Mouse (Mus musculus): ENCODE results near the gene Gm37240. TPM values are rescaled to one million over a fixed set of nuclear protein-coding genes. Genes with fewer than 3 reads are reported as not detected.

Gm37240 gene
- polyA plus RNA-seq, 1 experiment from 2014 or later, result 12.7 TPM

DNA sequence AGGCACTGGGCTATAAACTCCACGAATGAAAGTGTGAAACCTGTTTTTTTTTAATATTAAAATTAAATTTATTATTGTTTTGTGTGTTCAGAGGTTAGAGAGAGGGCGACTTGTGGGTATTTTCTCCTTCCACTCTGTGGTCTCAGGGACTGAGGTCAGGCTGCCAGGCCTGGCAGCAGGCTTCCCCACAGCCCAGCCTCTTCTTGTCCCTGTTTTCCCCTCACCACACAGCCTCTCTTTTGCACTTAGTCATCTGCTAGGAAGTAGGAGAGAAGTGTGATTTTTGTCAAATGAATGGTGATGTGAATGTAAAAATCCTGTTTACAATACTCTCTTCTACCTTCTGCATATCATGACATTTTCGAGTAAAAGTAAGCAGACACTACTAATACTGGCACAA is 1079.5 kb downstream of the Gm37240 start:
- ATAC-seq (replicated peaks; ENCODE audit: insufficient number of reproducible peaks, insufficient read depth, low FRiP score, low read depth), result no peak
- H3K9ac ChIP-seq, result no peak overlapping the region
- WGBS, result 59% methylated on average over 3 of the region's 3 CpGs
- peaks cover 5% of the 10 kb centered on the region for H3K4me1 ChIP-seq (replicated peaks)
- no peaks in the 10 kb centered on the region for H3K36me3 ChIP-seq
- no peak overlapping the region for H3K4me3 ChIP-seq
- H3K27ac ChIP-seq, result no peak overlapping the region
- H3K9me3 ChIP-seq (replicated peaks), result no peaks in the 10 kb centered on the region
- no peak overlapping the region for H3K4me2 ChIP-seq
- H3K27me3 ChIP-seq, result no peaks in the 10 kb centered on the region

DNA sequence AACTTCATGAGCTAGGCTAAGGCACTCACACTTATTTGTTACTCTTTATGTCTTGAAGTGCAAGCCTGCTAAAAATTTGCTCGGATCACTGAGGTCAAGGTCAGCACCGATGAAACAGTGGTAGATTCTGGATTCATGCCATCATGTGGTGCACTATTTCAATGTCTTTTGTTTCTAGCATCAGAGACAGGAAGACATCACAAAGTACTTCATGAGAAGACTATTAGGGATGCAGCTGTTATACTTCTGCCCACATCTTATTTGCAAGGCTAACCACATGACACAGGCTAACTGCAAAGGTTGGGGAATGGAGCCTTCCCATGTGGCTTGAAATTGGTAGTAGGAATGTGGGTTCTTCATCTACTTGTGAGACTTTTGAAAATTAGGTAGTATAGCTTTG is 1081.1 kb downstream of the Gm37240 start:
- Histone ChIP-seq H3K4me1 (replicated peaks) (peaks cover 5% of the 10 kb centered on the region; the same call in 1 of the 2 replicates), H3K9ac (no peak overlapping the region), H3K27ac (no peak overlapping the region), H3K36me3 (no peaks in the 10 kb centered on the region), H3K27me3 (no peaks in the 10 kb centered on the region), H3K9me3 (replicated peaks) (no peaks in the 10 kb centered on the region), H3K4me2 (no peak overlapping the region), H3K4me3 (no peak overlapping the region)
- WGBS, result 64% methylated on average over 2 of the region's 2 CpGs
- ATAC-seq (replicated peaks; ENCODE audit: insufficient number of reproducible peaks, insufficient read depth, low FRiP score, low read depth), result no peak

DNA sequence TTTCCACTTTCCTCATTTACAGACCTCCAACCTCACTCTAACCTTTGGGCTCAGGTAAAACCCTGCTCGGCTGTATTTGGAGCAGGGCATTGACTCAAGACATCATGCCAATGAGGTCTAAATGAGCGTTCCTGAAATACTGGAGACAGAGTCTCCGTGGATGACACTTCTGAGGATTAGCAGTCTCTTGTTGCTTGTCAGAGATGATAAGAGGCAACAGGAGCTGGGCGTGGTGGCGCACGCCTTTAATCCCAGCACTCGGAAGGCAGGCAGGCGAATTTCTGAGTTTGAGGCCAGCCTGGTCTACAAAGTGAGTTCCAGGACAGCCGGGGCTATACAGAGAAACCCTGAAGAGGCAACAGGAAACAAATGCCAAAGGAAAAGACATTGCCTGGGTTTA is 1083.3 kb downstream of the Gm37240 start:
- Histone ChIP-seq H3K4me1 (replicated peaks) (peaks cover 5% of the 10 kb centered on the region; the same call in 1 of the 2 replicates), H3K27me3 (no peaks in the 10 kb centered on the region), H3K9ac (no peak overlapping the region), H3K27ac (no peak overlapping the region), H3K4me2 (no peak overlapping the region), H3K9me3 (replicated peaks) (no peaks in the 10 kb centered on the region), H3K36me3 (no peaks in the 10 kb centered on the region), H3K4me3 (no peak overlapping the region)
- no peak for ATAC-seq (replicated peaks; ENCODE audit: insufficient number of reproducible peaks, insufficient read depth, low FRiP score, low read depth)
- WGBS, result 30% methylated on average over 9 of the region's 9 CpGs

DNA sequence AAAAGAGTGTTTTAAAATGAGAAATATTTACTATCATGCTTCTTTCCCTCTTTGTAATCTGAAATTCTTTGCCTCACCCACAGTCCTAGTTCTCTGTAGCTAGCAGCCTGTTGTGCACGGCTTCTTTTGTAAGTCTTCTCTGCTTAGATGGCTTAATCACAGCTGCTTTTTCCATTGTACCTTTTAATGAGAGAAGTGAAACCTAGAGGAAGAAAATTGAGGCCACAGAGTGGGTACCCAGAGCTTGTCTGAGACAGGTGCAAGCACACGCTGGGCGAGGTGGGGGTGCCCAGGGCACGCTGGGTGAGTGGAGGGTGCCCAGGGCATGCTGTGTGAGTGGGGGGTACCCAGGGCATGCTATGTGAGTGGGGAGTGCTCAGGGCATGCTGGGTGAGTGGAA is 1099.4 kb downstream of the Gm37240 start:
- Histone ChIP-seq H3K4me2 (no peak overlapping the region), H3K4me1 (replicated peaks) (no peaks in the 10 kb centered on the region), H3K9ac (no peak overlapping the region), H3K36me3 (no peaks in the 10 kb centered on the region), H3K4me3 (no peak overlapping the region), H3K27me3 (no peaks in the 10 kb centered on the region), H3K9me3 (replicated peaks) (no peaks in the 10 kb centered on the region), H3K27ac (no peak overlapping the region)
- 87% methylated on average over 4 of the region's 4 CpGs for WGBS
- no peak for ATAC-seq (replicated peaks; ENCODE audit: insufficient number of reproducible peaks, insufficient read depth, low FRiP score, low read depth)

DNA sequence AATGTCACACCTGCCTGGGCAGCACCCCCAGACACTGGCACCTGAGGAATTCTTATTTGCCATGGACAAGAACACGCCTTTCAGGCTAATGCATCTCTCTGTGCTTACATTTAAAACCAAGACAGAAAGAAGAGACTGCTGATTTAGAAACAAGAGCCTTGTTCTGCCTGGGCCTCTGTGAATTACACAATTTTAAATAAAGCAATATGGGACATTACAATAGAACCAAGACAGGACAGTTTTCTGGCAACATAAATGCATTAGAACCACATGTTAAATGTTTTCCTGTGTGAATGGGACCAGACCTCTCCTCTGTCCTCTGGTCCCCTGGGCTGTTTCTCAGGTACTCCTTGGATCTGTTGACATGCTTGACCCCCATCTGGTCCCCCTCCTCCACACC is 1111.2 kb downstream of the Gm37240 start:
- ATAC-seq (replicated peaks; ENCODE audit: insufficient number of reproducible peaks, insufficient read depth, low FRiP score, low read depth), result no peak
- 73% methylated on average over 1 of the region's 1 CpGs for WGBS
- no peak overlapping the region for H3K27ac ChIP-seq

DNA sequence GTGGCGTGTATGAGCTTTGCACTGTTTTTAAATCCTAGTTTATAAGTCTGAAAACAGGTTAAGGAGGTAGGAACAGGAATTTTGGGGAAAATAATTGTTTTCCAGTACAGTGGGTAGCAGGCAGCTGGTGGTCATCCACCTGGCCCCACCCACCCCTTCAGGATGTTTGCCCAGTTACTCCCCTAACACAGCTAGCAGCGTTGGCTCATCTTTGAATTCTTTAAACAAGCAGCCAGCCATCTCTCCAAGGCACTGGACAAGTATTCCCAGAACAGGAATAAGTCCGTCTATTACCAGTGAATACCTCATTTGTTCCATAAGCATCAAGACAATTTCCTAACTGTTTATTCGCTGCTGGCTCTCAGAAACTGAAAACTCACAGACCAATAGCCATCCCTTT is 1111.7 kb downstream of the Gm37240 start:
- H3K9ac ChIP-seq, result no peak overlapping the region
- WGBS, result 76% methylated on average over 4 of the region's 4 CpGs
- no peaks in the 10 kb centered on the region for H3K27me3 ChIP-seq
- H3K4me1 ChIP-seq (replicated peaks), result no peaks in the 10 kb centered on the region
- no peaks in the 10 kb centered on the region for H3K36me3 ChIP-seq
- H3K27ac ChIP-seq, result no peak overlapping the region
- no peaks in the 10 kb centered on the region for H3K9me3 ChIP-seq (replicated peaks)
- H3K4me2 ChIP-seq, result no peak overlapping the region
- no peak for ATAC-seq (replicated peaks; ENCODE audit: insufficient number of reproducible peaks, insufficient read depth, low FRiP score, low read depth)
- no peak overlapping the region for H3K4me3 ChIP-seq

More for the DNA sequence above, 1111.2 kb downstream of the Gm37240 start:
- Histone ChIP-seq H3K4me1 (replicated peaks) (no peaks in the 10 kb centered on the region), H3K27me3 (no peaks in the 10 kb centered on the region), H3K4me3 (no peak overlapping the region), H3K4me2 (no peak overlapping the region), H3K9me3 (replicated peaks) (no peaks in the 10 kb centered on the region), H3K9ac (no peak overlapping the region), H3K36me3 (no peaks in the 10 kb centered on the region)

DNA sequence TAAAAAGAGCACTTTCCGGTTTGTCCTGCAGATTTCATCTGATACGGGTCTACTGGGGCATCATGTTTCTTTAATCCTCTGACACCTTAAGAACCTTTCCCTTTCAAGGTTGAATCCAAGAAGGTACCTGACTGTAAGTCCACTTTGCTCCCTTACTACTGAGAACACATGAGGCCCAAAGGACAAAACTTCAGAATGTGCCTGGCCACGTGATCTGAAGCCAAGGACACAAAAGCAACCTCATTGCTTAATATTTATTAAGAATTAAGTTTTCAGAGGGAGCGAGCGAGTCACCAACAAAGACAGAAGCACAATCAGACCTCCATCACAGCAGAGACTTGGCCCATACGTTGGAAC is 1112.3 kb downstream of the Gm37240 start:
- no peak for ATAC-seq (replicated peaks; ENCODE audit: insufficient number of reproducible peaks, insufficient read depth, low FRiP score, low read depth)
- no peaks in the 10 kb centered on the region for H3K36me3 ChIP-seq
- 79% methylated on average over 6 of the region's 6 CpGs for WGBS

DNA sequence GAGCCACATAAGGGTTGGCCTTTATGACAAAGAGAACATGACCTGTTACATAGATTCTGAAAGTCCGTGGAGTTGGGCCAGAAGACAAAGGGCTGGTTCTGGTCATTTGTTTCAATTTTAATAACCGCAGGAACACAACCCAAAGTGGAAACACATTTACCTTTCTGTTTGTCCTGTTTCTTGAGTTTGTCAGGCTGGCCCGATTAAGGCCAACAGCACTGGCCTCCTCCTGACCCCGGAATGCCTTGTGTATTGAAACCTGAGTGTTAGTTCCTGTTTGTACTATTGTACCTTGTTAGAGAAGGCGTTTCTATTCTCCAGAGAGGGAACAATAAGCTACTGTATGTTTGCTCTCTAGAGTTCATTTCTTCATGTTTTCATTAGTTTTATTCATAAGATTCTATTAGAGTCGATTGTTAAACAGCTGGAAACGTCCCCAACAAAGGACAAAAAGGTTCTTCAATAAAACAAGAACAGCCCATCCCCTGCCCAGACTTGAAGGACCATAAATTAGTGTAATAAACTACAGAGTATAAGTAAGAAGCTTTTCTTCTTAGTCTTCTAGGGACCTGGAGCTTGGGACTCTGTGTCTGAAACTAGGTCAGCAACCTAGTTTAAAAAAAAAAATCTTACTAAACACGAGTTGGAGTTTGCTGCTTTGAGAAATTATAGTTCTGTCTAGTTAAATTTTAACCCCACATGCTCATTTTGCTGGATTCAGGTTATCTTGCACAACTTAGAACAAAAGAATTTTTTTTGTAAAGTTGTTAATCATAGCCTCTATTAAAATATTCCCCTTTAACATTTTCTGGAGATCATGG is 1112.9 kb downstream of the Gm37240 start:
- no peak overlapping the region for H3K4me2 ChIP-seq
- ATAC-seq (replicated peaks; ENCODE audit: insufficient number of reproducible peaks, insufficient read depth, low FRiP score, low read depth), result no peak
- WGBS, result 64% methylated on average over 8 of the region's 8 CpGs
- H3K9ac ChIP-seq, result no peak overlapping the region
- H3K4me3 ChIP-seq, result no peak overlapping the region
- no peaks in the 10 kb centered on the region for H3K9me3 ChIP-seq (replicated peaks)
- no peaks in the 10 kb centered on the region for H3K27me3 ChIP-seq
- H3K27ac ChIP-seq, result no peak overlapping the region
- no peaks in the 10 kb centered on the region for H3K36me3 ChIP-seq
- no peaks in the 10 kb centered on the region for H3K4me1 ChIP-seq (replicated peaks)

More for the DNA sequence above, 1112.3 kb downstream of the Gm37240 start:
- H3K4me3 ChIP-seq, result no peak overlapping the region
- H3K9ac ChIP-seq, result no peak overlapping the region
- H3K9me3 ChIP-seq (replicated peaks), result no peaks in the 10 kb centered on the region
- no peaks in the 10 kb centered on the region for H3K4me1 ChIP-seq (replicated peaks)
- H3K4me2 ChIP-seq, result no peak overlapping the region
- no peak overlapping the region for H3K27ac ChIP-seq
- no peaks in the 10 kb centered on the region for H3K27me3 ChIP-seq

DNA sequence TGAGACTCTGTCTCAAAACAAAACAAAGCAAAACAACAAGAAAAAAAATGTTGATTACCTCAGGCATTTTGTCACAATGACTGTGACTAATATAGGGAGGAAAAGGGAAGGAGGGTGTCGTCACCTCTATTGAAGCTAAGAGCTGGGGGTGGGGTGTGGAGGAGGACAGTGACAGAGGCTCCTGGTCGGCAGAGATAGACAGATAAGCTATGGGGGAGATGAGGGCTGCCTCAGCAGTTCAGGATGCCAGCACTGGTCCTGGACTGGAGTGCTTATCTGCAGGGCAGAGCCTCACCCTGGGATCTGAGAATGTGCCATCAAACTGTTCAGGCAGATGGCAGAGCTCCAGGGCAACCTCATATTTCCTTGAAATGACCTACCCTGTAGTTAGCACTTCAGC is 1115.3 kb downstream of the Gm37240 start:
- Histone ChIP-seq H3K36me3 (no peaks in the 10 kb centered on the region), H3K27me3 (no peaks in the 10 kb centered on the region), H3K27ac (no peak overlapping the region), H3K9ac (no peak overlapping the region), H3K9me3 (replicated peaks) (no peaks in the 10 kb centered on the region), H3K4me1 (replicated peaks) (no peaks in the 10 kb centered on the region), H3K4me3 (no peak overlapping the region), H3K4me2 (no peak overlapping the region)
- WGBS, result 26% methylated on average over 2 of the region's 2 CpGs
- ATAC-seq (replicated peaks; ENCODE audit: insufficient number of reproducible peaks, insufficient read depth, low FRiP score, low read depth), result no peak

DNA sequence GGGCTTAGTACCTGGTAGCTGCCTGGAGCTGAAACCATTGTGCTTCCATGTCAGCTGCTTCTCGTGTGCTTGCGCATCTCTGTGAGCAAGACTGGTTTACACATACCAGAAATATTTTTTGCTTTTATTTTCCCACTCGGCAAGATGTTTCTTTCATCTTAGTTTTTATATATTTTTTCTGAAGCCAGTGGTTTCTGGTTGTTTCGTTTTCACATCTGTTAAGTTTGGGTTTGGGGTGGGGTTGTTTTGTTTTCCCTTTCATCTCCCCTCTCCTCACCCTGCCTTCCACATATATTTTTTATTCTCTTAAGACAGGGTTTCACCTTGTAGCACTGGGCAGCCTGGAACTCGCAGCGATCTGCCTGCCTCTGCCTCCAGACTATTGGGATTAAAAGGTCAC is 1116.8 kb downstream of the Gm37240 start:
- ATAC-seq (replicated peaks; ENCODE audit: insufficient number of reproducible peaks, insufficient read depth, low FRiP score, low read depth), result no peak
- no peak overlapping the region for H3K4me3 ChIP-seq
- 87% methylated on average over 6 of the region's 6 CpGs for WGBS
- H3K4me2 ChIP-seq, result no peak overlapping the region
- H3K27ac ChIP-seq, result no peak overlapping the region
- no peaks in the 10 kb centered on the region for H3K36me3 ChIP-seq
- H3K4me1 ChIP-seq (replicated peaks), result no peaks in the 10 kb centered on the region
- no peak overlapping the region for H3K9ac ChIP-seq
- no peaks in the 10 kb centered on the region for H3K27me3 ChIP-seq
- no peaks in the 10 kb centered on the region for H3K9me3 ChIP-seq (replicated peaks)

DNA sequence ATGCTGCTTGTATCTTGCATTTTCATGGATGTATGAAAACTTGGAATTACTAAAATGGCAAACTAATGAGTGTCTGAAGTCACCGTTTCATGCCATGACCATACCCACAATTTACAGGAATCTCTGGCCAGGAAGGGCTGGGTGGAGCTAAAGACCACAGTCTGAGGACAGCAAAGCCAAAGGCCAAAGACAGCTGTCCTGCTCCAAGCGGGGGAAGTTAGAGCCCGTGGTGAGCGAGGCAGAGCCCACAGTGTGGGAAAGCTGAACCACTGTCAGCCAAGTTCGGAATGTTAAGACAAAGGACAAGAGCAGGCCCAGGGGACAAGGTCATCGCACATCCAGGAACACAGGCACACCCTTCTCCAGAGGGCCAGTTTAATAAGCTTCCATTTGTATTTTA is 1117.9 kb downstream of the Gm37240 start:
- no peaks in the 10 kb centered on the region for H3K36me3 ChIP-seq
- ATAC-seq (replicated peaks; ENCODE audit: insufficient number of reproducible peaks, insufficient read depth, low FRiP score, low read depth), result no peak
- H3K27me3 ChIP-seq, result no peaks in the 10 kb centered on the region
- H3K27ac ChIP-seq, result no peak overlapping the region
- WGBS, result 62% methylated on average over 6 of the region's 6 CpGs
- H3K9me3 ChIP-seq (replicated peaks), result no peaks in the 10 kb centered on the region
- no peak overlapping the region for H3K9ac ChIP-seq
- H3K4me2 ChIP-seq, result no peak overlapping the region
- H3K4me3 ChIP-seq, result no peak overlapping the region
- H3K4me1 ChIP-seq (replicated peaks), result no peaks in the 10 kb centered on the region

DNA sequence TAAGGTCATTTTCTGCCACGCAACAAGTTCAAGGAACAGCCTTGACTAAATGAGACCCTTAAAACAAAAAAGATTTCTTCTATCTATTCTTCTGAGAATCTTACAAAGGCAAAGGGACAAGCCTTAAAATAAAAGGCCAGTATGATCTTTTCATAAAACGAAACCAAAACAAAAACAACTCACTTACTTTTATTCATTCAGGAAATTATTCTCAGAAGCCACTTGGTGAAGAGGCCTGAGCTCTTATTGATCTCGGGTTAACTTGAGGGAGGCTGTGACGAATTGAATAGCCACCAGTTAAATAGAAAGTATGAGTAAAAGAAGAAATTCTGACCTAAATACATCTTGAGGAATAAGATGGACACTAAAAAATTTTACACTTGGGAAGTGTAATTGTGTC is 1118.4 kb downstream of the Gm37240 start:
- Histone ChIP-seq H3K36me3 (no peaks in the 10 kb centered on the region), H3K9me3 (replicated peaks) (no peaks in the 10 kb centered on the region), H3K27ac (no peak overlapping the region), H3K4me1 (replicated peaks) (no peaks in the 10 kb centered on the region), H3K27me3 (no peaks in the 10 kb centered on the region), H3K9ac (no peak overlapping the region), H3K4me3 (no peak overlapping the region), H3K4me2 (no peak overlapping the region)
- no peak for ATAC-seq (replicated peaks; ENCODE audit: insufficient number of reproducible peaks, insufficient read depth, low FRiP score, low read depth)
- WGBS, result 86% methylated on average over 4 of the region's 4 CpGs

Data from heart, embryonic 15.5 days (tissue).